Mouse (Mus musculus) E14TG2a.4 (cell line): ENCODE data around the gene Epha4.

ENCODE experiments used
- CTCF ChIP-seq: conservative IDR thresholded peaks from 2 replicates; pipeline ENCODE4 v1.5.1; 2014; ENCODE audit warnings: low read length
- NANOG ChIP-seq: IDR thresholded peaks from 2 replicates; pipeline ENCODE4 v1.6.1; 2014; ENCODE audit warnings: borderline replicate concordance, low read length, mixed read lengths

GRCm38 (mm10) chr1:77439383-77440074, 75.4 kb downstream of the Epha4 start:
- no peak for TF ChIP-seq CTCF
- TF ChIP-seq NANOG, result no peak
